Mouse (Mus musculus) CD4-positive helper T cell, adult 2 months (primary cell): ENCODE results near the gene Acot7.

Source experiments
- DNase-seq: peaks from one replicate; pipeline ENCODE4 v3.0.0-alpha.2; 2012; ENCODE audit warnings: low read depth, missing footprints, low spot score

The Acot7 gene

DNA sequence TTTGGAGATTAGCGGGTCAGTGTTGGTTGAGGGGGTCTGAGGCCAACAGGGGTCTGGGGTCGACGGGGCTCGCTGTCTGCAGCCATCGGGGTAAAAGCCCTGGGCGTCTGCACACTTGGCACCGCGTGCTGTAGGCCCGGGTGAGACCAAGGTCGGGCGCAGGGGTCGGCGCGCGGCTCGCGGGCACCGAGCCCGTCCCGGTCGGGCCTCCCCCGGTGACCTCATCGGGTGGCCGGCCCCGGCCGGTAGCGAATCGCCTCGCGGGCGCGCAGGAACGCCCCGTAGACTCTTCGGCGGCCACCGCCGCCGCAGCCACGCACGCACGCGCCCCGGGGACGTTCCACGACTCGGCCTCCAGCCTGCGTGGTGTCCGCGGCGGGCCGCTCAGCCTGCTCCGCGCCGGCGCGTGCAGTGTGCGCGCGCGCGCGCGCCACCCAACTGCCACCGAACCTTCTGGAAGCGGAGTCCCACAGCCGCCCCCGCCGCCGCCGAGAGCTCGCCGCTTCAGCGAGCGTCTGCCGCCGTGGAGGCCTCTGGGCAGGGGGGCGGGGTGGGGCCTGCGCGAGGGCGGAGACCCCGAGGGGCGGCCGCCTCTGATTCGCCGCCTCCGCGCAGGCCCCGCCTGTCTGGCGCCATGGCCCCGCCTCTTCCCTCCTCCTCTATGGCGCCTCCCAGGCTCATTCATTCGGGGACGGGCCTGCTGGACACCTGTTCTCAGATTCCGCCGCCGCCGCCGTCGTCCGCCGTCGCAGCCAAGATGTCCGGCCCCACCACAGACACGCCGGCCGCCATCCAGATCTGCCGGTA lies at the start of gene Acot7:
Gene Acot7 (plus strand): TSS at position 598 of the 807 bp plus-strand sequence.
- DNase-seq: peak; percentile 96

DNA sequence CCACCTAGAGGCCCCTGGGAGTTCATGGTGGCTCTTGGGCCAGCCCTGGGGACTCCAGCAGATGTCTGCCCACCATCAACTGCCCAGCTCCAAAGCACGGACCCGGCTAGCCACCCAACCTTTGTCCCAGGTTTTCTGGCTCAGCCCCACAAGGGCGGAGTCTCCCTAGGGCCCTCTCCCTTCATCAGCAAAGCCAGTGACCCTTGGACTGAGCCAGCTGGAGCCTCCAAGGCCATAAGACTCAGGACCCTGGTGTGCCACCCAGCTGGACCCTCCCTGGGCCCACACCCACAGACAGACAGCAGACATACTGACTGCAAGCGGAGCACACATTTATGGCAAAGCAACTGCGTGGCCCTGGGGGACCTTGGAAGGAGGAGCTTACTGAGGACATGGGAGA lies 49.1 kb upstream of the Acot7 start:
- DNase-seq: no peak

DNA sequence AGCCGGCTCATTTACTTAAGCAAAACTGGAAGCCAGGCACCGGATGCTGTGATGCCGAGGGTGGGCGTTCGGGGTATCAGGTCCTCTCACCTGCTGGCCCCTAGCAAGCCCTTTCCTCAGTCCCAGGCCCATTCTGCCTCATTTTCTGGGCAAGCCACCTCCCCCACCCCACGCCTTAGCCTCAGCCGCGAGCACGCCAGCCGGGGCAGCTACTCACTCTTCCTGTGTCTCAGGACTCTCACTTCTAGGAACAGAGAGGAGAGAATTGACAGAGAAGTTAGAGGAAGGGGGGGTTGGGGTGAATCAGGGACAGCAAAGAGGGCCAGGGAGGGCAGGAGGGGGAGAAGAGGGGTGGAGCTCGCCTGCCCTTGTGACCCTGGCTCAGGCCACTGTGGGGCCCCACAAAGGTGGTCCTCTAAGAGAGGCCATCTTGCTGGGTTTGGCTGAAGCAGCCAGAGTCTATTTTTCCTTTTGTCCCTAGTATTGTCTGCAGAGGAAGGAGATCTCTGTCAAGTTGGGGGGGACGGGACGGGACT lies 48.5 kb upstream of the Acot7 start:
- DNase-seq: no peak

DNA sequence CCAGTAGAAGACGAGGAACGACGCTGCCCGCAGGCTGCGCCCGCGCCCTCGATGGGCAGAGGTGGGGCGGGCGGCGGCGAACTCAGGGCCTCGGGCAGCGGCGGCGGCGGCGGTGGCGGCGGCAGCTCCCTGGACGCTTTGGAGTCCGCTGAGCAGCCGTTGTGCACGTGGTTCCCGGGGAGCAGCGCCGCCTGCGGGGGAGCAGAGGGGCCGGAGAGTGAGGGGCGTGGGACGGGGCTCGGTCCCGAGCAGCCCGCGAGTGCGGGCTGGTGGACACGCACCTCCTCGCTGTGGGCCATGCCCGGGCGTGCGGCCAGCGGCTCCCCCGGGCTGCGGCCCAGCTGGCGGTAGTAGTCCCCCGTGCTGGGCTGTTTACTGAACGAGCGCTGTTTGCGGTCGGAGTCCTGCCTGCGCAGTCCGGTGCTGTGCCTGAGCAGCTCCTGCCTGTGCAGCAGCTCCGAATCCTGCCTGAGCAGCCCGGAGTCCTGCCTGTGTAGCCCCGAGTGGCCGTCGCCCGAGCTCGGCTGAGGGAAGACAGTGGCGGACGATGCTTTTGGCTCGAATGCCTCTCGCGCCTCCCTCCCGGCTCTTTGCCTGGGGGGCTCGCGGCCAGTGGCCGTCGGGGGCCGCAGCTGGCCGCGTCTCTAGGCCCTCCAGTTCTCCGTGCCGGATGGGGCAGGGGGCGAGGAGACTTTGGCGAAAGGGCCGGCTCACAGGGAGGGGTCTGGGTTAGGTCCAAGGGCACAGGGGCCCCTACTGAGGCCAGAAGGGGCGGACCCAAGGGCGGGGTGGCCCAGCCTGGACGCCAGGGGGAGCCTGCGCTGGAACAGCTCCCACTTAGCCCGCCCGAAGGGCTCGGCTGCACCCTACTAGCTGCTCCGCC lies 46.9 kb upstream of the Acot7 start:
- DNase-seq: peak; percentile 67

DNA sequence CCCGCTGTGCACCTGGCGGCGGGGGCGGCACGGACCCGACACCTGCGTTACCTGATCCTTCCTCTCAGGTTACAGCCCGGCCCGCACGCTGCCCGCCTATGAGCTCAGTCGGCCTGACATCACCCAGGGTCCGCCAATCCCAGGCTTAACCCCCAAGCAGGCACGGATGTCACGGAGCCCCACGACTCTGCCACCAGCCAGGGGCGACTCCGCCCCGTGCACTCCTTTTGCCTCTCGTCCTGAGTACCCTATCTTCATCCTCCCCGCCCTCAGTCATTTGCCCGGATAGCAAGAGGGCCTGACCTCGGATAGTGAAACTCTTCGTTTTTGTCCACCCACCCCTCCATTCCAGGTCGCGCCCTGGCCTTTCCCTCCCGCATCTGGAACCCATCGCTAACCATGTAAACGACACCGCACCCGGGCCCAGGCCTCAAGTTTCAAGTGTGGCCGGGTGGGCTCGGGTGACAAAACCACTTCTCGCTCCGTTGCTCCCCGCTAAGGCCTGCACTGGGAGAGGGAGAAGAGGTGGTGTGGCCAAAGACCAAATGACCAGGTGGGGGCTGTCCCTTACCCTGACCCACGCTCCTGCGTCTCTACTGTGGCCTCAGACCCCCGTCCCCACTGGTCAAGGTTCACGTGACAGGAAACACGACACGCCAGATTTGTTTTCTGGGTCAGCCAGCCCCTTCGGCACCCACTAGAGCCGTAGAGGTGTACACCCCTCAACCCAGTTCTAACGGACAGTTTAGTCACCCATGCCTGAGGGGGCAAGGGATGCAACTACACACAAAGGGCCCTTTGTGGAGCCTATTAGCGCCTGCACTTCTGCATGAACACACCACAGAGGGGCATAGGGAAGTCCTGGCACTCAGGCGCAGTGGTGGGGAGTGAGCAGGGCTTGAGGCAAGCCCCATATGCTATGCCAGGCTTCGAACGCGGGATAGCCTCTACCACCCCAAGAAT lies 45.8 kb upstream of the Acot7 start:
- DNase-seq: peak; percentile 11

DNA sequence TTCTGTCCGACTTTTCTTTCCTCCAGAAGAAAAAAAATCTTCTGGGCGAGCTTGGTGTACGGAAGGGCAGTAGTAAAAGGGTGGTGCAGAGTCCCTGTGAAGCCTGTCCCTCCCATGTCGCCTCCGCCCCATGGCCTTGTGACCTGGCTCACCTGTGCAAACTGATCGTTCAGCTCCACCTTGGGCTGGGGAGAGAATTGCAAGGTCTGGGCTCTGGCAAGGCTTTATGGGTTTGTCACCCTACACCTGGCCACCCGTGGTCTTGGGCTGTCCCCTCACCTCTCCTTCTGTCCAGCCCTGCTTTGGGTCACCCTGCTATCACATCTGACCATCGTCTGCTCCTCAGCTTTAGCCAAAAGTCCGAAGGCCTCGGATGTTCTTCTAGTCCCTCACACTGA lies 45.2 kb upstream of the Acot7 start:
- peak; percentile 4 for DNase-seq

DNA sequence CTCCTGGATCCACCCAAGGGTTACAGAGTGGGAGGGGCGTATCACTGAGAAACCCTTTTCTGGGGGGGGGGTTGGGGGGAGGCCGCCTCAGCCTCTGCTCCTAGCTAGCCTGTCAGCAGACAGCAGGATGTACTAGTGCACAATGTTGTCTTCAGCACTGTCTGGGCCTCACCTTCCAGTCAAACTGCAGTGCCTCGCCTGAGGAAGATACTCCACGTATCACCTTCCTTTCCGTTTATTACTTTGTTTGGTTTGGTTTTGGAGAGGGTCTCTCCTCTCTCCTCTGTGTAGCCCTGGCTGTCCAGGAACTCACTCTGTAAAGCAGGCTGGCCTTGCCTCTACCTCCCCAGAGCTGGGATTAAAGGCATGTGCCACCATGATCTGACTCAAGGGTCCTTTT lies 44.7 kb upstream of the Acot7 start:
- peak; percentile 11 for DNase-seq

DNA sequence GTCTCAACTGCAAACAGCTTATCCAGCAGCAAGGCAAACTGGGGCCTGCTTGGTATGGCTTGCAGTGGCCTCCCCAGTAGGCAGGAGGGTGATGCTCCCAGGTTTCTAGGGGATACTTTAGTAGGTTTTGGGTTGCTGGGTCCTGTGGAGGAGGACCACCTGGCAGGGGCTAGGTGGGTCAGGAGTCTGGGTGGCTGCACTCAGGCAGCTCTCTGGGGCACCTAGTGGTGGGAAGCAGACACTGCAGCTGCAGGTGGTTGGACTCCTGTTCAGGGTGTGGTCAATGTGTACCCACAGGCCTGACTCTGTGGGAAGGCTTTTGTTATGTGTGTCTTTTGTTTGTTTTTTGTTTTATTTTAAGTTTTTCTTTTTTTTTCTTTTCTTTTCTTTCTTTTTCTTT lies 43.4 kb upstream of the Acot7 start:
- peak; percentile 70 for DNase-seq

DNA sequence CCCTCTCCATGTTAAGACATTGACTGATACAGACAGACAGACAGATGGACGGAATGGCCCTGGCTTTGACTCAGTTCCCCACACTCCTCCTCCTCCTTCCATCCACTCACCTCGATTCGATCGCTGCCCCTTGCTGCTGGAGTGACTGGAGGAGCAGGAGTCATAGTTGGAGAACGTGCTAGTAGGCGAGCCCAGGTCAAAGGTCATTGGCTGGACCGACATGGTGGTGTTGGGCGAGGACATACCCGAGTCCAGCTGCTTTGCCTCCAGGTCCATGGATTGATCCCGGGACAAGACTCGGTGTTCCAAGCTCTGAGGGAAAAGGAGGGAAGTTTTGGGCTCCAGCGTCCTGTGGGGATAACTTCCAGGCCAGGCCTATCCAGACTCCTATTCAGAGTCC lies 42.6 kb upstream of the Acot7 start:
- no peak for DNase-seq

DNA sequence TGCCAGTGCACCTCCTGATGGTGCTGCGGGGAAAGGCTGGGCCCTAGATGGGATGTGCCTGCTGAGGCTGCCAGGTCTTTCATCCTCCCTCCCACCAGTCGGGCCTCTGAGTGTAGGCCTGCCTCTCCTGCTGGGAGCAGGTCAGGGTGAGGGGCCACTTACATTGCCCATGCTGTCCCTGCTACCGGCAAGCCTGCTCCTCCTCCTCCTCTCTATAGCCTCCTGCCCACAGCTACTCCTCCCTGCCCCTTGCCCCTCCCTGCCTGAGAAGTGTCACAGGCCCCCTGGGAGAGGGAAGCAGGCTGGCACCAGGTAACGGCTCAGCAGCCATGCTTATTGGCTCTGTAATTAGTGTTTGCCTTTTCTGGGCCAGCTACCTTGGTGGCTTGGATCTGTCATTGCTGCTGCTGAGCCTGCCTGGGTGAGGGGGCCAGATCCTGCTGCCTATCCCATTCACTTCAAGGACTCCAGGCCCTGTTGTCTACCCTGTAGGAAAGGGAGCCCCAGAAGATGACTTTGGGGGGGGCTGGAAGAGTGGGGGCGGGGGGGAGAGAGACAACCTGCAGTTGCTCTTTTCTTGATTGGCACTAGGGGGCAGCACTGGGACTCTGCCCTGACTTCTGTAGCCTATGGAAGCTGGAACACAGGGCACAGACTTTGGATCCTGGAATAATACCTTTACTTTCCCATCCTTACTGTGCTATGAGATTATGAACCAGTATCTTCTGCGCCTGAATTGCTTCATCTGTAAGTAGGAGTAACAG lies 41.6 kb upstream of the Acot7 start:
- DNase-seq: peak; percentile 68

DNA sequence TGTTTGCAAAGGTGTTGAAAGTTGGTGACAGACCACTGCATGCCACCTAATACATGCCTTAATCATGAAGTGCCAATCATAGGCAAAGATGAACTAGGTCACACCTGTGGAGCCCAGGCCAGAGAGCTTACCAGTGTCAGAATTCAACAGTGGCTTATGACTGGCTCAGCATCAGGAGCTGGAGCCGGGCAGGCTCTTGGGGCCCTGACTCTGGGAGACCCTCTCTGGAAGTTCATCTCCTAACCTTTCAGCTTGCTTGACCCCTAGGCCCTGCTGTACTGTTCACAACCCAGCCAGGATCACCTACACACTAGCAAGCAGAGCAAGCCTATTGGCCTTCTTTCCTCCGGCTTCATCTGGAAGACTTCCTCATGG lies 41.1 kb upstream of the Acot7 start:
- DNase-seq: no peak

DNA sequence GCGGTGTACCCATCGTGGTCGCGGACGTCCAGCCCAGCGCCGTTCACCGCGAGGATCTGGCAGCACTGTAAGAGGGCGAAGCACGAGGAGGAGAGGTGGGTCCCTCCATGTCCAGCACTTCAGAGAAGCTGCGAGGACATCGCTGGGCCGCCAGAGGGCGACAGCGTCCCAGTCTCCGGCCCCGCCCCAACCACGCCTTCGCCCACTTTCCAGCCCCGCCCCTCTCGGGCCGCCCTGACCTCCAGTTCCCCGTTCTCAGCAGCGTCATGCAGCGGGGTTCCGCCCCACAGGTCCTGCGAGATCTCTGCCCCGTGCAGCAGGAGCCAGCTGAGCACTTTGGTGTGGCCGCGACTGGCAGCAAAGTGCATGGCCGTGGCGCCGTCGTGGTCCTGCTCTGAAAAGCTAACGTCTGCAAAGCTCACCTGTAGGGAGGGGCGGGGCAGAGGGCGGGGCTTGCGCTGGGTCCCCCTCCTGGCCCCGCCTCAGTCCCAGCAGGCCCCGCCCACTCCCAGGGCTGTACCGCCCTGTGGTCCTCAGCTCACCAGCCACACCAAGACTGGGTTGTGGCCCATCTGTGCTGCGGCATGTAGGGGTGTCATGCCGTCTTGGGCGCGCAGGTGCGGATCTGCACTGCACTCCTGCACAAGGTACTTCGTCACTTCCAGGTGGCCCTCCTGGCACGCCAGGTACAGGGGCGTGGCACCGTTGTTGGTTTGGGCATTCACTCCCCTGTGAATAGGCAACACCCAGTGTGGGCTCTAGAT lies 39.3 kb upstream of the Acot7 start:
- peak; percentile 89 for DNase-seq

DNA sequence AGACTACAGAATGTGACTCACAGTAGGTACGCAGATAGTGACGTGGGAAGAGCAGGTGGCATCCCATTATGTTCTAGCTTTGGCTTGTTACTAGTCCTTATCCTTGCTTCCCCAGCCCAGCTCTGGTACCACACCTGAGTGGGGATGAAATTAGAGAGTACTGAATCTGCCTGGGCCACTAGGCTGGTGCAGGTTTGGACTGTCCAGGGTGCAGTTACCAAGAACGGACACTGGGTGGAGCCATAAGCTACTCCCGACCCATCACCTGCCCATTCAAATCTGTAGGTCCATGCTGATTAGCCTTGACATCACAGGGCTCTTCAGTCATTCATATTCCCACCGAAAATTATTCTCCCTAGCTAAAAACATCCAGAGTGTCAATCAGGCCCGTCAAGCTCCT lies 37.5 kb upstream of the Acot7 start:
- DNase-seq: peak; percentile 62

DNA sequence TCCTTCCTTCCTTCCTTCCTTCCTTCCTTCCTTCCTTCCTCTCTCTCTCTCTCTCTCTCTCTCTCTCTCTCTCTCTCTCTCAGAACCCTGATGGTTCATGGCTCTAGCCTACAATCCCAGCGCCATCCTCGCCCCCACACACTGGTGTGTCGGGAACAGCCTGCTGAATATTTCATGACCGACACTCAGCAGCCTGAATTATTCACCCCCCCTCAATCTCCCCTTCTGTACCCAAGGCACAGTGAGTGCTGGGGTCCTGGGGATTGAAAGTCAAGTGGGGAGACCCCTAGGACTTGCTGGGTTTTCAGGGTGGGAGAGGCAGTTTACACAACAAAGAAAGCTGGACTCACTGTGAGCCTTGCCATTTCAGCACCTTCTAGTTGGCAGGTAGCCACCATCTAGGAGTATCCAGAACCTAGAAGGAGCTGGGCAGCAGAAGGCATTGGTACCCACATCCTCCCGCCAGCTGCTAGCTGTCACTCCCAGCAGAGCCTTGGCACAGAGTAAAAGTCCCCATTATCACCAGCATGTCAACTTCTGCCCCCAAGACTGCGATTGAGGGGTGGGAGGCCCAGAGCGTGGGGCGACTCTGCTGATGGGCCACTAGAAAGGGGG lies 36.3 kb upstream of the Acot7 start:
- DNase-seq: no peak

DNA sequence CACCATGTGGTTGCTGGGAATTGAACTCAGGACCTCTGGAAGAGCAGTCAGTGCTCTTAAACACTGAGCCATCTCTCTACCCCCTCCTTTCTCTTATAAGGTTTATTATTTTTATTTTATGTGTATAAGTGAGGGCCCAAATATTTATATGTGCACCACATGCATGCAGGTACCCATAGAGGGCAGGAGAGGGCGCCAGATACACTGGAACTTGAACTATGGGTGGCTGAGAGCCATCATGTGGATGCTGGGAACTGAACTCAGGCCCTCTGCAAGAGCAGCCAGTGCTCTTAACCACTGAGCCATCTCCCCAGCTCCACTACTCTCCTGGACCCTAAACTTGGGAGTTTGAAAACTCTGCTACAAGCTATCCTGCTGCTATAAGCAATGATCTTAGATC lies 34.3 kb upstream of the Acot7 start:
- DNase-seq: no peak

DNA sequence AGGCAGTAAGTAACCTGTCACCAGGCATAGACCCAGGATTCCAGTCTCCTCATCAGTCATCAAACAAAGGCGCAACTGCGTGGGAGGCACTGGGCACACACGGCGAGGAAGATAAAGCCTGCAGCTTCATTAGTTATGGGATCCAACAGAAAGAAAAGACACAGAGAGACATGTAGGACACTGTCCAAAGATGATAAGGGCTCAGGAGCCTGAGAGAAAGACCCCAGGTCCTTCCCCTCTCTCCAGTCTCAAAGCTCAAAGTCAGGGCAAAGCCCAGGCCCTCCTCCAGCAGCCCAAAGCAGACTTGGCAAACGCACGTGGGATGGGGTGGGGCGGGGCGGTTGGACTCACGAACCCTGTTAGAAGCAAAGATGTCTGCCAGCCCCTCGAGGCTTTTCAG lies 32.5 kb upstream of the Acot7 start:
- no peak for DNase-seq

DNA sequence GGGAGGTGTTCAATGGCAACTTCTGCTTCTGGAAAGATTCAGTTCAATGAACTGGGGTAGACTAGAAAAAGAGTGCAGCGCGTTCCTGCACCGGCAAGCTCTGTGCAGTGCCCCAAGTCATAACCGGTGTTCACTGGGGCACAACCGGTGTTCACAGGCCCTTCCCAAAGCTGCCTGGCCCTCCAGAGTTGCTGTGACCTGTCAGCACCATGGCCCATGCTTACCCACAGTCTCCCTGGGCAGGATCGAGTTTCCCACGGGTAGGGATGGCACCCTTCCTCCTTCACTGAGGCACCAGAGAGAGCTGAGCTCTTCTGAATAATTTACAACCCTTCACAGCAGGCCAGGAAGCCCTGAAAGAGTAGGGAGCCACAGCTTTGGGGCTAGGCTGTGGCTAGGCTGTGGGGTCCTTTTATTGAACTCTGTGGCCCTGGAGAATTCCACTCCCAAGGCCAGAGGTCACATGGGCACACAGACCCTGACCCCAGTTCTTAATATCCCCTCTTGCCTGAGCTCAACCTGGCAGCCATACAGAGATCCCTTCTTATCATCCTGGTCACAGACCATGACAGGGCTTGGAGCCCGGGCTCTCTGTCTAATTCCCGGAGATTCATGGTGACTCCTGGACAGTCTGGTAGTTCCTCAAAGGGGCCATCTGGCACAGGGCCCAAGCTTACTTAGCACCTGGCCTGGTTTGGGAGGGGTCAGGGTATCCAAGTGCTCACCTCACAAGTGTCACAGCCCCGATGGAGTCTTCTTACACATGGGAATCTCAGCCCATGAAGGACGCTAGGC lies 31.7 kb upstream of the Acot7 start:
- DNase-seq: no peak

DNA sequence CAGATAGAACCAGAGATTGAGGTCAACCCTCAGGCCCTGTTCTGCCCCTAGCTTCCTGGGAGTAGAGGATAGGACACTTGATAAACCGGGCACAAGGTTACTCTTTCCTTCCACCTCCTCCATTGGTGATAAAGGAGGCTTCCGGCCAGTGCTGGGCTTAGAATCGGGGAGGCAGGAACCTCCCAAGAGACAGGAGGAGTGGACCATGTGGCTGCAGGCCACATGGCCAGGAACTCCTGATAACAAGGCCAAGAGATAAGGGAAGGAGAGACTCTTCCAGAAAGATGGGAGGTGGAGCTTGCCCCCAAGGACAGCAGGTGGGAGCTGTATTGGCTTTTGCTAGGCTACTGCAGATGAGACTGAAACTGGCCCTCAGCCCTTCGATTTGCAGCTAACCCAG lies 27.4 kb upstream of the Acot7 start:
- no peak for DNase-seq
